Mouse (Mus musculus): ENCODE measurements at regions not wholly inside any gene's neighbourhood (a gene's known extent, or its start where the extent isn't known, plus 50 kb on each side); places are given as distances from the start of the nearest gene placed in this dataset.
A peak's percentile ranks its signal among the peaks of the same experiment; 100 is the strongest.

DNA sequence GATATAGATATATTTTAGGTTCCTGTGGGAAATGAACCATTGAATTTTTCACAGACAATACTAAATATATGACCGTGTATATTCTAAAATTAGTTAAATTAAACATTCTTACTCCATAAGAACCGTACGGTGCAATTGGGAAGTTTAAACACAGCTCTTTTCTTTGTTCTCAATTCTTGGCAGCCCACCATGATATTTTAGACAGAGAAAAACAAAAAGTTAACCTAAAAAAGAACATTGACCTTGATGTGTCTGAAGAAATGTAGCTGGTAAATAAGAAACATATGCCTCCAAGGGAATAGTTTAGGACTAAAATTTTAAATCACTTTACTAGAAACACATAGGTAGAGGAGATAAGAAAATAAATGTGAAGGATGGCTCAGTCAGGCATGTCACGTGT, 68.6 kb upstream of the Gm6993 start:
- intact Hi-C loops (cut with DNase I) = no loop called here
- no peak for DNase-seq (ENCODE audit: low spot score in 2 of 2)

DNA sequence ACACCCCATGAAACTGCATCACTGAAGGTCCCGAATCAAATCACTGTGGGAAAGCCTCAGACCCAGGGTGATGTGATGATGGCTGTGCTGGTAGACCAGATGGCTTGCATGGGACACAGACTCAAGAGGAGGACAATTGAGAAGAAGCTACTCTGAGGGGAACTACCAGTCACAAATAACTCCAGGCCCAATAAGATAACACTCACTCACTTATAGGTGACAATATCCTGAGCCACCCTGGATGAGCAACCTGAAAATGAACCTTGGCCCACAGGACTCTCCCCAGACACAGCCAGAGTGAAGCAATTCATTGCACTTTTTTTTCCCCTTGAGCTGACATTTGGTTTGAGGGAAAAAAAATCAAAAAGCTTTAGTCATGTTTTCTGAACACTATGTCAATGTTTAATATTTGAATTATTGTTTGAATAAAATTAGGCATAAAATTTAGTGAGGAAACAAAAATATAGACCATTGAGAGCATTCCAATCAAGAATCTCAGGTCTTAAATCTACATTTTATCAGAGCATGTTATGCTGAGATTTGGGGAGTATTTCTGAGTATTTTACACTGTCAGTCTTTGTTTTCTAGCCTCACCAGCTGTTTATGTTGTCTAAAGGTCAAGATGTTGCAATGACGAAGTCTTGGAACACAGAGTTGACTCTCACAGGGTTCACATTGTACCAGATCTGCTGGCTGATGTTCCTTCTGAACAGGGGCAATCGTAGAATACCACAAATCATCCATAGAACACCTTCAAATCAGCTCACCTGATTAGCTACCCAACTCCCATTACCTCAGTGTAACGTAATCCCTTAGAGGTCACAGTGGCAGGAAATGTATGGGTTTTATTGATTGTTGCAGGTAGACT, 67.9 kb upstream of the Gm6993 start:
- DNase-seq (ENCODE audit: low spot score in 2 of 2) = no peak
- intact Hi-C loops (cut with DNase I) = no loop called here

DNA sequence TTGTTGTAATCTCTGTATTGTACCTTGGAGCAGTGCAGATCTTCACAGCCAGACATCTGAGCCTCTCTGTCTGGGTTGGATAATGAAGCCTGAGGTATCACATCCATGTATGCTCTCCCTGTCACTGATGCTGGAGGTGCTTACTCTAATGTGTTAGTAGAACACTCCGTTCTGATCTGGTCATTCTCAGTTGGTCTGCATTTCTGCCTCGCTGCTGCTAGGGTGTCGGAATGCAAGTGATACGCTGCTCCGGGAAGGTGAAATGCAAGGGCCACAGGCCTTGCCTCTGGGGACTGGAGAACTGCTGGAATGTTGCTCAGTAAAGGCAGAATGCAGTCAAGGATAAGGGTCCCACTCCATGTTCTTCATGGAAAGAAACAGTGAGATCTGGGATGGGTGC, 67.1 kb upstream of the Gm6993 start:
- intact Hi-C loops (cut with DNase I) = no loop called here
- no peak for DNase-seq (ENCODE audit: low spot score in 2 of 2)

- no peak for DNase-seq (ENCODE audit: low spot score in 2 of 2)
- intact Hi-C loops (cut with DNase I) = no loop called here
Measured at GRCm38 (mm10) chr12:31179536-31179935, 61.0 kb upstream of the Gm6993 start.

DNA sequence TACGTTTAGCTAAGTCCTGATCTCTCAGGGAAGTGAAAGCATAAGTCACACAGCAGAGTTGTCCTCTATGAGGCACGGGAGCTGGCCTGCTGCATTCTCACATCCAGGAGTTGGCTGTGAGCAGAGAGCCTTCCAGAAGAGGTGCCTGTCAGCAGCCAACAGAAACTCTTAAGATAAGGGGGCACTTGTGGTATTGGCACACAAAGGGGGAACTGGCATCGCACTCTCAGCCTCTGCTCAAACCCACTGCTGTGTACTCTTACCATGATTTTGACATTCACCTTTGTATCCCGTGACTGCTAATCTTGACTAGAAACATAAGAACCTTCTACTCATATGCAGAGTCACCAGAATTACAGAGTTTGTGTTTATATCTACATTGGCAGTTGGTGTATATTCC, 56.9 kb upstream of the Gm6993 start:
- no peak for DNase-seq (ENCODE audit: low spot score in 2 of 2)
- intact Hi-C loops (cut with DNase I) = no loop called here

GRCm38 (mm10) chr12:31184217-31184975, 56.2 kb upstream of the Gm6993 start:
- intact Hi-C loops (cut with DNase I) = no loop called here
- DNase-seq (ENCODE audit: low spot score in 2 of 2) = no peak

- intact Hi-C loops (cut with DNase I) = no loop called here
- DNase-seq (ENCODE audit: low spot score in 2 of 2) = peak in 1 of 2 experiments; percentile 31
Measured at GRCm38 (mm10) chr12:31185177-31185932, 55.2 kb upstream of the Gm6993 start.

GRCm38 (mm10) chr12:31185933-31186845, 54.4 kb upstream of the Gm6993 start:
- intact Hi-C loops (cut with DNase I) = no loop called here
- peak in 1 of 2 experiments; percentile 20 for DNase-seq (ENCODE audit: low spot score in 2 of 2)

DNA sequence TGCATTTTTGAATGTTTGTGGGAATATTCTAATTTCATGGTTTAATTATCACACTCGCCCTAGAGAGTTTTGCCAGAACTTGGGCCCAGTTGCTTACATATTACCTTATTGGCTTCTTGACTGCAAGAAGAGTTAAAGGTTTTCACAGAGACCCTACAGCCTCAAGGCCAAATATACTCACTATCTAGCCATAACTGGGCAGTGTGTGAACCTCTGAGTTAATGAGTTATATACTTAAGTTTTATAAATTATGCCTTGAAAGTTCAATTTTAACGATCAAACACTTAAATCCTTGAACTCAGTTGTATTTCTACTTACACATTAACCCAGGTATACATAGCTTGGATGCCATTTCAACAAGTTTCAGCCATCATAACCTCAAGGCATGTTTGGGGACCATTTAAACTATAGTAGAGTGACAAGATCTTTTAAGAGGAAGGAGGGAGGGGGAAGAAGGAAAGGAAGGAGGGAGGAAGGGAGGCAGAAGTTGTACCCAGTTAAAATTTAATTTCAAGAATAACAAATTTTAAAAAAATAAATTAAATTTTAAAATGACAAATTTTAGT, 52.5 kb upstream of the Gm6993 start:
- intact Hi-C loops (cut with DNase I) = no loop called here
- DNase-seq (ENCODE audit: low spot score in 2 of 2) = no peak

DNA sequence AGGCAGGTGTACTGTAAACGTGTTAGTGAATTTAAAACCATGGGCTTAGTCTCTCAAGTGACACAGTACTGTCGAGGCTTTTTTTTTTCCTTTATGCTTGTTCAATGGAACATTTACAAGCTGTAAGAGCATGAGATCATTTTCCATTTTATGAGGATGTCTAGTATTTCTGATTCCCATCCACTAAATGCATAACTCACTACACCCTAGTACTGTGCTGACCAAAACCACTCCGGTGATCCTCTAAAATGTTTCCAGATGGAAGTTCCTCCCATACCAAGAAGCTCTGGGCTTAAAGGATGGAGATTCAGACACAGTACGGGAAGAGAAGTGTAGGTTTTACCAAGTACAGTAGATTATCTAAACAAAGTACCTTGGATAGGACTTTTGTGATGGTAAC, 50.3 kb upstream of the Gm6993 start:
- DNase-seq (ENCODE audit: low spot score in 2 of 2) = no peak
- intact Hi-C loops (cut with DNase I) = no loop called here

All from left cerebral cortex, postnatal 25 days (tissue).